In genomic region chr4:118143679-118144078, GRCm38 (mm10) we compare ENCODE assay signal across 14 mouse cellular contexts. TPM values are rescaled to one million over a fixed set of nuclear protein-coding genes. Genes with fewer than 3 reads are reported as not detected.
DNase-seq lines count a peak whose midpoint lies in the region; ATAC-seq lines count a peak whose summit lies in the region.
"Had no signal": no experiment of that assay in that cellular context is flagged by ENCODE, and none has a peak within 500 bp of the region (broad histone marks: within the 10 kb centered on the region; RNA-seq: fewer than 3 reads in every experiment).

No protein-coding gene starts in this region.

- no peak overlapping the region for H3K9ac ChIP-seq in forebrain, embryonic 14.5 days (ENCODE audit: low read length)
- H3K9ac ChIP-seq: embryonic facial prominence, embryonic 12.5 days; liver, embryonic 14.5 days had no signal

- peak overlapping the region; percentile 27; the same call in 1 of the 2 replicates for H3K27ac ChIP-seq in brown adipose tissue, adult 24 weeks (replicated peaks; ENCODE audit: low read depth, low read length)
- no peak overlapping the region for H3K27ac ChIP-seq in forebrain, embryonic 14.5 days (ENCODE audit: low read depth, low read length)
- H3K27ac ChIP-seq: embryonic facial prominence, embryonic 12.5 days; liver, embryonic 14.5 days had no signal

- H3K4me1 ChIP-seq in brown adipose tissue, adult 24 weeks (ENCODE audit: control insufficient read depth, insufficient read depth, insufficient read length, low read length) = no peaks in the 10 kb centered on the region
- H3K4me1 ChIP-seq in forebrain, embryonic 14.5 days (ENCODE audit: control insufficient read depth, insufficient read depth, low read length) = no peaks in the 10 kb centered on the region
- H3K4me1 ChIP-seq: embryonic facial prominence, embryonic 12.5 days had no signal

- ATAC-seq in forebrain, embryonic 14.5 days = no peak

- intact Hi-C loops in heart, postnatal 36 days (cut with DNase I) = no loop called here

- peak; percentile 87 for DNase-seq in heart, adult 11 months
- no peak for DNase-seq in heart, adult 18-20 months
- DNase-seq in Muller cell, postnatal 12 days (ENCODE audit: inconsistent ontology term) = peak; percentile 30
- DNase-seq in kidney, postnatal 10 days = peak; percentile 67
- DNase-seq in gastrocnemius, adult 8-10 months (ENCODE audit: low spot score in 2 of 2) = no peak
- DNase-seq in forebrain, embryonic 14.5 days (ENCODE audit: low spot score) = no peak
- no peak for DNase-seq in heart, postnatal 36 days
- DNase-seq: left cerebral cortex, postnatal 4 days; lung, postnatal 14 days had no signal

- no peaks in the 10 kb centered on the region for H3K27me3 ChIP-seq in forebrain, embryonic 14.5 days (replicated peaks; ENCODE audit: control insufficient read depth, insufficient read depth, low read length)
- H3K27me3 ChIP-seq: embryonic facial prominence, embryonic 12.5 days had no signal

- H3K4me2 ChIP-seq in forebrain, embryonic 14.5 days (ENCODE audit: low read length) = no peak overlapping the region
- H3K4me2 ChIP-seq: embryonic facial prominence, embryonic 12.5 days; midbrain, embryonic 11.5 days had no signal

- H3K36me3 ChIP-seq in forebrain, embryonic 14.5 days (ENCODE audit: control insufficient read depth, insufficient read depth, low read length) = peaks cover 94% of the 10 kb centered on the region

- no peak overlapping the region for H3K4me3 ChIP-seq in brown adipose tissue, adult 24 weeks (ENCODE audit: insufficient read depth, low read depth, low read length)
- no peak overlapping the region for H3K4me3 ChIP-seq in forebrain, embryonic 14.5 days (ENCODE audit: low read depth, low read length)
- H3K4me3 ChIP-seq: embryonic facial prominence, embryonic 12.5 days; myocyte had no signal

- WGBS in forebrain, embryonic 14.5 days = 85% methylated on average over 7 of the region's 7 CpGs

- no peaks in the 10 kb centered on the region for H3K9me3 ChIP-seq in forebrain, embryonic 14.5 days (replicated peaks; ENCODE audit: control insufficient read depth, low read length)
- H3K9me3 ChIP-seq: embryonic facial prominence, embryonic 12.5 days had no signal

RNA-seq across cellular contexts. Expression of gene St3gal3, which starts 9.0 kb away (rescaled TPM):
- total RNA-seq in heart, adult 18-20 months (2021) = 10 to 100 TPM; 55.9 to 57.6 TPM
- polyA plus RNA-seq in brown adipose tissue, adult 24 weeks (2012; ENCODE audit: insufficient read depth, insufficient read length, missing spikeins) = 27.5 and 34.3 TPM in 2 replicates
- total RNA-seq in gastrocnemius, adult 8-10 months (2022) = 10 to 100 TPM; 76.0 to 83.1 (median 80.6) TPM
- polyA plus RNA-seq in forebrain, embryonic 14.5 days (2014; fragmentation: Nextera tagmentation; extraction: Ambion mirVana) = 10.0 and 11.3 TPM in 2 replicates
- total RNA-seq in heart, postnatal 36 days (2021) = 10 to 100 TPM; 60.3 to 66.4 TPM

RNA-seq across cellular contexts. Expression of gene Kdm4a, which starts 36.2 kb away (rescaled TPM):
- 10 to 100 TPM; 24.9 to 25.8 TPM for total RNA-seq in heart, adult 18-20 months (2021)
- polyA plus RNA-seq in brown adipose tissue, adult 24 weeks (2012; ENCODE audit: insufficient read depth, insufficient read length, missing spikeins) = 12.1 and 12.6 TPM in 2 replicates
- 10 to 100 TPM; 15.2 to 18.1 (median 16.4) TPM for total RNA-seq in gastrocnemius, adult 8-10 months (2022)
- polyA plus RNA-seq in forebrain, embryonic 14.5 days (2014; fragmentation: Nextera tagmentation; extraction: Ambion mirVana) = 51.4 and 66.7 TPM in 2 replicates
- total RNA-seq in heart, postnatal 36 days (2021) = 10 to 100 TPM; 26.9 to 29.2 TPM

Comparison
In these comparisons a context has a peak if more than half of its experiments do, and no peak if none do; other contexts are left out.
1. DNase-seq: peak in heart, adult 11 months (single experiment), Muller cell, postnatal 12 days (single experiment) and kidney, postnatal 10 days (single experiment); none in heart, adult 18-20 months (0 of 2), gastrocnemius, adult 8-10 months (0 of 2), forebrain, embryonic 14.5 days (single experiment) and heart, postnatal 36 days (0 of 2).